Mouse (Mus musculus): ENCODE data around the gene Rangap1.

Rangap1 gene

DNA sequence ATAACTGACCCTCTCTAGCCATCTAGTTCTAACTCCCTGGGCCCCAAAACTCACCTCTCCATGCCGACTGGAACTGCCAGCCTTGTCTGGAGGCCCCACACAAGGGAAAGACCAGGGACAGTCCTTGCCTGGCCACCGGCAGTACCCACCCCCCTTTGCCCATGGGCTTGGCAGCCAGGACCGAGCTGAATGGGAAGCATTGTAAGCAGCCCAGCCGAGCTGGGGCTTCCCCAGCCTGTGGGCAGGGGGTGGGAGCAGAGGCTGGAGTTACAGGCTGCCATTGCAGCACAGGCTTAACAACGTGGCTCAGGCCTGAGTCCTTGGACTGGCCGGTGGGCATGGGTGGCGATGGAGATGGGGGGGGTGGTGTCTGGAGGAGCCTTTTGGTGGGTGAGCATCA, 48.2 kb downstream of the Rangap1 start, which contains the start of gene Chadl:
TSS of gene Chadl (minus strand) at position 113 of the 400 bp plus-strand sequence.
- DNase-seq (ENCODE audit: low read depth, low spot score) = no peak

DNA sequence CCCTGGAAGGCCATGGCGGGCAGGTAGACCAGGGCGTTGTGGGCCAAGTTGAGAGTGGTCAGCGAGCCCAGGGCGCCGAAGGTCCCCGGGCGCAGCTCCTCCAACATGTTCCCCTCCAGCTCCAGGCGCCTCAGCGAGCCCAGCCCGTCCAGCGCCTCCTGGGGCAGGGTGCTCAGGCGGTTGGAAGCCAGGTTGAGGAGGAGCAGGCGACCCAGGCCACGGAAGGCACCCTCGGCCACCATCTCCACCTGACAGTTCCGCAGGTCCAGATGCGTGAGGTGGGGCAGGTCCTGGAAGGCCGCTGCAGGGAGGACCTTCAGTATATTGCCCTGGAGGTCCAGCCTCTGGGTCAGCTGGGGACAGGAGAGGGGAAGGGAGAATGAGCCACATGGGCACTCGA, 50.4 kb downstream of the Rangap1 start:
- DNase-seq (ENCODE audit: low read depth, low spot score) = no peak

DNA sequence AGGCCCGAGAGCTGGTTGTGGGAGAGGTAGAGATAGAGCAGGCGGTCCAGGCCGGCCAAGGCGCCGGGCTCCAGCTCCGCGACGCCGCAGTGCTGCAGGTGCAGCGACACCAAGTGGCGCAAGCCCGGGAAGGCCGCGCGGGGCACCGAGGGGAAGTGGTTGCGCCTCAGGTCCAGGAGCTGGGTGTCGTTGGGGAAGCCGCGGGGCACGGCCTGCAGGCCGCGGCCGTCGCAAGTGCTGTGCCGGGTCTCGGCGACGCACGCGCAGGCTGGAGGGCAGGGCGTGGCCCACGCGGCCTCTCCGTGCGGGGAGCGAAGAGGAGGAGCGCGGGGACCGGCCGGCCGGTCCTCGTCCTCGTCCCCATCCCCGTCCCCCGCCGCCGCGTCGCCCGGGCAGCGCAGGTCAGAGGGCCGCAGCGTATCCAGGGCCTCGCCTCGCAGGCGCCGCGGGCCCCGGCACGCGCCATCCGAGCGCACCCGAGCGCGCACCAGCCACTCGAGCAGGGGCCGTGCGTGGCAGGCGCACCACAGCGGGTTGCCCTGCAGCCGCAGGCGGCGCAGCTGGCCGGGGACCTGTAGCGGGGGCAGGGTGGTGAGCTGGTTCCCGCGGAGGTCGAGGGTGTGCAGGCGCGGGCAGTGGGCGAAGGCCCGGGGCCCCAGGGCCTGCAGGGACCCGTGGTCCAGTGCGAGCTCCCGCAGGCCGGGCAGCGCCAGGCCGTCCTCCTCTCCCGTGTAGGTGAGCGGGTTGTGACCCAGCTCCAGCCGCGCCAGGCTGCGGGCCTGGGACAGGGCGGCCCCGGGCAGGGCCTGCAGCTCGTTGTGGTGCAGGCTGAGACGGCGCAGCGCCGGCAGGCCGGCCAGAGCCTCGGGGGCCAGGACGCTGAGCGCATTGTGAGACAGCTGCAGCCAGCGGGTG, 51.1 kb downstream of the Rangap1 start:
- no peak for DNase-seq (ENCODE audit: low read depth, low spot score)

DNA sequence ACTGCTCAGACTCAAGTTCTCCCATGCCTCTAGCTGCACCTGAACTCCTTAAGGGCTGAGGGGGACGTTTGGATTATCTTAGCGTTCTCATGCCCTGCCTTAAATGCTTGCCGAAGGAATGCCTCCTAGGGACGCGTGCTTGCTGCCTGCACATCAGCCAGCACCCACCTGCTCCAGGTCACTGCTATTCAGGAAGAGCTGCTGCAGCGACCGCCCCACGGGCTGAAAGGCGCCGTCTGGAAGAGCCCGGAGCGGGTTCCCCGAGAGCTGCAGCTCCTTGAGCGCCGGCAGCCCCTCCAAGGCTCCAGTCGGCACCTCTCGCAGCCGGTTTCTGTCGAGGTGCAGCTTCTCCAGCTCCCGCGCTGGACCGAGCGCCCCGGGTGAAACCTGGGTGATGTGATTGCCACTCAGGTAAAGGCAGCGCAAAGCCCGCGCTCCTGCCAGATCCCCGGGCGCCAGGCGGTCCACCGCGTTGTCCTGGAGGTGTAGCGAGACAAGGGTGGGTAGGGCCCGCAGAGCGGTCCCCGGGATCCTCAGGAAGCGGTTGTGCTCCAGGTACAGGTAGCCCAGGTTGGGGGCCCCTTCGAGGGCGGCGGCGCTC, 51.9 kb downstream of the Rangap1 start:
- no peak for DNase-seq (ENCODE audit: low read depth, low spot score)

DNA sequence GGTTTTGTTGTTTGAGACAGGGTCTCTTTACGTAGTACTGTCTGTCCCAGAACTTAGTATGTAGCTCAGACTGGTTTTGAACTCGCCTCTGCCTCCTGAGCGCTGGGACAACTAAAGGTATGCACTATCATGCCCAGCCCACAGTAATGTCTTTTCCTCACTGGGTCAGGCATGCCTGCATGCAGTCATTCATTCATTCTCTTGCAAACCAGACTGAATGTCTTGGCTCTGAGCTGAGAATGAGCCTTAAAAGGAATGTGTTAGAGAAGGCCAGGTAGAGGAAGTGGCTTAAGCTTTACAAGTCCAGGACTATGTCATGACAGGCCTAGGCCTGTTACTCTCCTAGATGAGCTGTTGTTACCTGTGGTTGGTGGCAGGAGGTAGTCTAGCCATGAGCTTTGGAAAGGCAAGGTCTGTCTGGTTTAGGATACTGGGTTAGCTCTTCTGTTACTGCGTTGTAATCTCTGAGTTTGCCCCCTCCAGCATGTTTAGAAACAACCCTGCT, 65.0 kb downstream of the Rangap1 start:
- no peak for DNase-seq (ENCODE audit: low read depth, low spot score)

DNA sequence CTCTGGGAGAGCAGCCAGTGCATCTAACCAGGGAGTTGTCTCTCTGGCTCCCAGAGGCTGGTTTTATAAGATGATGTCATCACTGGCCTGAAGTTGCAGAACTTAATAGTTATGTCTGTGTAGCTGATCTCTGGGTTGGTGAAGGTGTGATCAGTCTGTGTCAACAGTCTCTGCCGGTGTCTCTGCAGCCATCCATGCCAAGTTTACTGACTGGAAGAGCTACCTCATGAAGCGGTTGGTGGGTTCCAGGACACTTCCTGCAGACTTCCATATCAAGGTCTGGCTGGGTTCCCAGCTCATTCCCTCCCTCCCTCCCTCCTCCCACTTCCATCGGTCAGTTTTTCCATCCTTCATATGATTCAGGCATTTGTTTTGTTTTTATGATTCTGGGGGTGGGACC, 68.7 kb downstream of the Rangap1 start:
- DNase-seq (ENCODE audit: low read depth, low spot score) = no peak

DNA sequence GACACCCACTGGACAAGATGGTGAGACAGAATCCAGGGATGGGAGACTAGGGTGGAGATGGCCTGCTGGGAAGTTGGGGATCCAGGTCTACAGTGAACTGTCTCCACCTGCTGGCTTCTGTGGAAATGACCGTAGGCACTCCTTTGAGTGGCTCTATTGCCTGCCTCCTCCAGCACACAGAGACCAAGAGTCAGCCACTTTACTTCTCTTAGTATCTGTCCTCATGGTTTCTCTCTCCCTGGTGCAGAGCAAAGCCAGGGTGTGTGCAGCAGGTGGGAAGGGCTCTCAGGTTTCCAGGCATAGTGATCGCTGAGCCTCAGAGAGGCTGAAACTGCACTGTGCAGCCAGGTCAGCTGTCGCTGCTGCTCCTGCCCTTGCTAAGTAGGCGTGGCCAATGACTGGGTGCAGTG, 75.1 kb downstream of the Rangap1 start:
- no peak for DNase-seq (ENCODE audit: low read depth, low spot score)

DNA sequence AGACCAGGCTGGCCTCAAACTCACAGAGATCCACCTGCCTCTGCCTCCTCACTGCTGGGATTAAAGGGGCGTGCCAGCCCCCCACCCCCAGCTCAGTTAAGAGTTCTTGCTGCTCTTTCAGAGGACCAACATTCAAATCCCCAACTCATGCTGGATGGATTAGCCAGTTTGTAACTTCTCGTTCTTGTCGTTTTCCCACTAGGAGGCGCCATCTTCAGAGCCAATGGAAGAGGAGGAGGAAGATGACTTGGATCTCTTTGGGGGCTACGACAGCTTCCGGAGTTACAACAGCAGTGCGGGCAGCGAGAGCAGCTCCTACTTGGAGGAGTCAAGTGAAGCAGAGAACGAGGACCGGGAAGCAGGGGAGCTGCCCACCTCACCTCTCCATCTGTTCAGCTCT, 78.4 kb downstream of the Rangap1 start:
- no peak for DNase-seq (ENCODE audit: low read depth, low spot score)

DNA sequence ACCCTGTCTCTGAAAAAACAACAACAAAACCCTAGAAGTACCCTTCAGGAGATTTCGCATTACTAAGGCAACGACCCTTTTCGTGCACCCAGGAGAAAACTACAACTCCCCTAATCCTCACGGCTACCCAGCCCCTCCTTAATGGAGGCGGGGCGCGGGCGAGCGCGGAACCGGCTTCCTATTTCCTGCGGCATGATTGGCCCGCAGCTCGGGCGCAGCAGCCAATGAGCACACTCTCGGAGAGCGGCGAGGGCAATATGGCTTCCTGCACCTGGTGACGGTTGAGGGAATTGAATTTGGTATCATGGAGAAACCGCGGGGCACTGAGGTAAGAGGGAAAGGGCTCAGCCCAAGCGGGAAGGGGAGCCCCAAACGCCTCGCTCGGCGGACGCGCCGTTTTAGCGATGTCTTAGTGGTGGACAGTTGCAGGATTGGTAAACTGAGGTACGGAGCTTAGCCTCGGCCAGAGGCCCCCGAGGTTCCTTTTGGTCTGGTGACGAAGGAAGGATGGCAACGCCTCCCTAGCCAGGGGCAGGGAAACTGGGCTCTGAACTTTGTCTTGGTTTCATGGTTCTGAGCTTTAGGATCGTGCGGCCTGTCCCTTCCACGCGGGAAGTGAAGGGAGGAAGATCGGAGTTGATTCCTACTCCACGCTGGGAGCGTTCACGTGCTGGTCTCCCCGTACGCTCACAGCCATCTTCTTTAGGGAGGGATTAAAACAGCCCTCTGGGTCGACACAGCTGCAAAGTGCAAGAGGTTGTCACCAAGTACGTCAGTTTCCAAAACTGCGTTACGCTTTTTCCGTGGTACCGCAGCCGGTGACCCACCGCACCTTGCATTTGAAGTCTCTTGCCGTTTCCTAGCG, 81.4 kb downstream of the Rangap1 start, which contains the start of gene L3mbtl2:
TSS of gene L3mbtl2 (plus strand) at position 193 of the 865 bp plus-strand sequence.
- DNase-seq (ENCODE audit: low read depth, low spot score) = peak; percentile 87

DNA sequence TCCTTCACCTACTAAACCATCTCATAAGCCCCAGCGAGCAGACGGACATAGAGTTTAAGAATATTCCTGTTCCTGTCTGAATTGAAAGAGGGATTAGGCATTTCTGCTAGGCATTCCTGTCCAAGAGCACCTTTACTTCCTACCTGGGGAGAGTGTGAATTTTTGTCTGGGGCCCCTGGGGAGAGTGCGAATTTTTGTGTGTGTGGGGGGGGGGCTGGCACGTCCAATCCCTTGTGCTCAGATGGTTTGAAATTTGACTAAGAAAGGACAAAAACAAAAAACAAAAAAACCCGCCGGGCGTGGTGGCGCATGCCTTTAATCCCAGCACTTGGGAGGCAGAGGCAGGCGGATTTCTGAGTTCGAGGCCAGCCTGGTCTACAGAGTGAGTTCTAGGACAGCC, 82.0 kb downstream of the Rangap1 start:
- no peak for DNase-seq (ENCODE audit: low read depth, low spot score)

DNA sequence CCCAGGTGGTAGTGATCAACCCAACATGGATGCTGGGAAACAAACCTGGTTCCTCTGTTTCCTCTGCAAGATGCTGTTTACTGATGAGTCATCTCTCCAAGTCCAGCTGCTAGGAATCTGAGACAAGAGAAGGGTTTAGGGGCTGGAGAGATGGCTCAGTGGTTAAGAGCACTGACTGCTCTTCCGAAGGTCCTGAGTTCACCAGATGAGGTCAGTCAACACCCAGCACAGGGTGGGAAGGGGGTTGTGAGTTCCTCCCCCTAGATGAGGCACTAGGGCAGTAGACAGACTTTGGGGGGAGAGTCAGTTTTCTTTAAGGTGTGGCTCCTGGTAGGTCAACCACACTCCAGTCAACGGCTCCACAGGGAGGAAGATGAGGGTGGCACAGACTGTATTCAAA, 83.6 kb downstream of the Rangap1 start:
- DNase-seq (ENCODE audit: low read depth, low spot score) = no peak

All from c-Kit-negative CD71-positive TER-119-positive erythroid progenitor cells, embryonic 14.5 days (primary cell).